Mouse (Mus musculus): ENCODE data around the gene Adprm.
"Not testable (repeated sequence)": the region's sequence is repeated elsewhere in the genome, so short reads cannot be mapped to it uniquely, and the experiment has no call there.

The Adprm gene

GRCm38 (mm10) chr11:67075036-67075435 lies 22.6 kb upstream of the Adprm start:
- no peak for DNase-seq

GRCm38 (mm10) chr11:67072615-67073130 lies 20.3 kb upstream of the Adprm start:
- no peak for DNase-seq

GRCm38 (mm10) chr11:67067741-67068140 lies 15.3 kb upstream of the Adprm start:
- no peak for DNase-seq

DNA sequence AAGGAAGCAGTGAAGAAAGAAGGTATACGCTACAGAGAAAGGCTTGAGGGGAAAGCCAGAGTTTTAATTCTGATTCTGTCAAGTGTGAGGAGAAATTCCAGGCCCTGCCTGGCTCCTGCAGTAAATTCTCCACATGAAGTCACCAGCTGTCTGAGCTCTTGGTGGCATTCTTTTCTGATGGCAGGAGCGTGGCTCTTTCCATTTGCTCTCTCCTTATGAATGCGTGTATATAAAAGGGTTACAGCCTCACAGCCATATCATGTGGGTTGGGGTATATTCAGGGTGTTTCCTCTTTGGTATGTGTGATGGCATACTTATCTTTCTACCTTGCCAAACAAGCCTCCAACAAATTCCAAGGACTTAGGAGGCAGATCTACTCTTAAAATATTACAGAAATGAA lies 10.3 kb upstream of the Adprm start:
- DNase-seq = no peak

DNA sequence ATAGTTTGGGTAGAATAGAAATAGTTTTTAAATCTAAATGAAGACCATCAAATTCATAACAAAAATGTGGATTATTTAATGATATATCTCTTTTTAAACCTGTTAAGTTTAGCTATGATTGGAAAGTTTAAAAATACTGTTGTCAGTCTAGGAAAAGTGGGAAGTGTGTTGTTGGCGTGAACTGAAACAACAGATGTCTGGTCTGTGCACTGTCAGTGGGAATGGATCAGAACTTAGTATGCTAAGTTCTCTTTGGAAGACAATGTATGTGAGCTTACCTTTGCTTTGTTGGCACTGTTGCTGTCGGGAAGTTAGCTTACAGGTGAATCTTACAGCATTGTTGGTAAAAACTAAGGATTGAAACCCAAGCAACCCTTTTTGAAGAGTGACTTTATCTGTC lies 8.9 kb upstream of the Adprm start:
- no peak for DNase-seq

DNA sequence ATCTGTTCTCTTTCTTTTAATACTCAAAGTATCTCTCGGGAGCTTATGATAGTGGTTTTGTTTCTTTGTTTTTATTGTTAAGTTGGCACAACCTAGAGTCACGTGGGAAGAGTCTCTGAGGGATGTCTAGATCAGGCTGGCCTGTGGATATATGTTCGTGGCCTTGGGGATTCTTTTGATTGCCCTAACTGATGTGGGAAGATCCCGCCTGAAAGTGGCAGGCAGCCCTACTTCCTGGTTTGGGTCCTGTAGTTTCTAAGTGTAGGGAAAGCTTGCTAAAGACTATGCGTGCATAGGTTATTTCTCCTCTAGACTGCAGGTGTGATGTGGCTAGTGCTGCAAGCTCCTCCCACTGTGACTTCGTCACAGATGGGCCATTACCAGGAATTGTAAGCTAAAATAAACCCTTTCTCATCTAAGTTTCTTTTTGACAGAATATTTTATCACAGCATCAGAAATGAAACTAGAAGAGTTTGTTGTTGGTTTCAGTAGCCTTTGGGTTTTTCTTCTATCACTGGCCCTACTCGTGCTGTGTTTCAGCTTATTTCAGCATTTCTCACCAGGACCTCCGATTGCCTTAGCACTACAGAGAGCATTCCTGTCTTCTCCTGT lies 2.5 kb upstream of the Adprm start:
- no peak for DNase-seq

DNA sequence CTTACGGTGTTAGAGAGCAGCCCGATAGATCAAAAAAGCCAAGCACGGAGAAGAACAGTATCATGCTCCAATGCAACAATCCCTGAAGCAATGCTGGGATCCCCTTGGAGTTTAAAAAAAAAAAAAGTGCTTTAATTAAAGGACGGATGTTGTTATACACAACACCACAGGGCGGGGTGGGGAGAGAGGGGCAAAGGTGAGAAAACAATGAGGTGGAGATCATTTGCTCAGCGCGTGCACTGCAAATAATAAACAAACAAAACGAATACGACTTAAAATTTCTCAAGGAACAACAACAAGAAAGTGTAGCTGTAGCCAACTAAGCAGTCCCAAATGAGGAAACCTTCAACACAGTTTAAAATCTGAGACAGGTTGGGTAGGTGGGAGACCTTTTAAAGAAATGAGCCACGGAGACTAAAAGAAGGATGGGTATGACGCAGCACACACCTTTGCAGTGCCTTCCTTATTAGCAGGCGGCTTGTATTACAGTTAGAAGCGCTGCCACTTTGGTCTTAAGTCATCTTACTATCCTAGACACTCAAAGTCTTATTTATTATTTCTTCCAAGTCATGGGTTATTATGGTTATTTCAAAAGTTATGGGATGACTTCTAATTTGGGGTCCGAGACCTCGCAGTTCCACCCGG lies 596 bp downstream of the Adprm start:
- no peak for DNase-seq

DNA sequence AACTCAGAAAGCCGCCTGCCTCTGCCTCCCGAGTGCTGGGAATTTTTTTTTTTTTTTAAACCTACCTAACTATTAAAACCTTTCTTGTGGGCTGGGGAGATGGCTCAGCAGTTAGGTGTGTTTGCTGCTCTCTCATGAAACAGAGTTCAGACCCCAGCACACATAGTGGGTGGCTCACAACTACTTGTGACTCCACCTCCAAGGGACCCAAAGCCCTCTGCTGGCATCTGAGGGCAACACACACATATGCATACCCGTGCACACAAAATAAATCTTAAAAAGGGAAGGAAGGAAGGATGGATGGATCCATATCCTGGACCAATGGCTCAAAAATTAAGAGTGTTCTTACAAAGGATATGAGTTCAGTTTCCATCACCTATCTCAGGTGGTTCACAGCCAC lies 3.1 kb downstream of the Adprm start:
- no peak for DNase-seq

GRCm38 (mm10) chr11:67048496-67048895 lies 3.9 kb downstream of the Adprm start:
- no peak for DNase-seq

GRCm38 (mm10) chr11:67047199-67047598 lies 5.2 kb downstream of the Adprm start:
- no peak for DNase-seq

- no peak for DNase-seq
Observed at GRCm38 (mm10) chr11:67044959-67045358, 7.4 kb downstream of the Adprm start.

GRCm38 (mm10) chr11:67043007-67043406 lies 9.4 kb downstream of the Adprm start:
- DNase-seq = no peak

DNA sequence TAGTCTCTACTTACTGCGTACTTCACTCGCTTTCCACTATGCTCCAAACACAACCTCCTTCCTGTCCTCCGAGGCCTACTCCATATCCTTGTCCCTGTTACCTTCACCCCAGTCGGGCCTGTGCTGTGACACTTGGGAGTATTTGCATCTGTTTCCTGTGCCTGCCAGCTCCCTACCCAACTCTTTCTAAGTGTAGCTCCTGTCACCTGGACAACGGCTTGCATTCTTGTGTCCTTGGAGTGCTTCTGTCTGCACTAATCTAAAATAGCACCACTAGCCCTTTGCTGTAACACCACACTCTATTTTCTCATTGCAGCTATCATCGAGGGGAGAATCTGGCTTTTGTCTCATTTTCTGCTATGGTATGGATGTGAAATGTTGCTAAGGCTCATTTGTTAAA lies 11.9 kb downstream of the Adprm start:
- DNase-seq = no peak

GRCm38 (mm10) chr11:67039799-67040198 lies 12.6 kb downstream of the Adprm start:
- DNase-seq = no peak

DNA sequence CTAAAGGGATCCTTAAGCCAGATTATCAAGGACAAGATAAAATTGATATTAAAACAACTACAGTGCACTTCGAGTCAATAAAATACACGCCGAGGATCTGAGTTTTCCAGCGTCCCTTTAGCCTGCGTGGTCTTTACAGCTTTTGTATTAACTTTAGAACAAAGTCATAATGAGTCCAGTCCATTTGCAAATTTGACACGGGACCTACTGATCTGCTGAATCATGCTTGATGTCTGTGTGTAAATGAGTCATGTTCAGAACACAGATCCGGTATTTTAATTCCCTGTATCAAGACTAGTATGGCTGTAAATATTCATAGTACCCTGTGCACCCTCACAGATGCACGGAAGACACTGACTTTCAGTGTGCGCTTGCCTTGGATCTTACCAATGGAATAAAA lies 15.5 kb downstream of the Adprm start:
- no peak for DNase-seq

DNA sequence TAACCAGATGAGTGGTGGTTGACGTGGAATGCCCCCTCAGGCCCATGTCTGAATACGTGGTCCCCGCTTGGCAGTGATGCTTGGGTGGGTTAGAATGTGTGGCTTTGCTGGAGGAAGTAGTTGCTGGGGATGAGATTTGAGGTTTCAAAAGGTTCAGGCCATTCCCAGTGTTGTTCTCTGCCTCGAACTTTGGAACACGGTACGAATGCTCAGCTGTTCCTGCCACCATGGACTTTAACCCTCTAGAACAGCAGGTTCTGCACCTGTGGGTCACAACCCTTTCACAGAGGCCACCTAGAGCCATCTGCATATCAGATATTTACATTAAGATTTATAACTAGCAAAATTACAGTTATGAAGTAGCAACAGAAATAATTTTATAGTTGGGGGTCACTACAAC lies 16.2 kb downstream of the Adprm start:
- no peak for DNase-seq

DNA sequence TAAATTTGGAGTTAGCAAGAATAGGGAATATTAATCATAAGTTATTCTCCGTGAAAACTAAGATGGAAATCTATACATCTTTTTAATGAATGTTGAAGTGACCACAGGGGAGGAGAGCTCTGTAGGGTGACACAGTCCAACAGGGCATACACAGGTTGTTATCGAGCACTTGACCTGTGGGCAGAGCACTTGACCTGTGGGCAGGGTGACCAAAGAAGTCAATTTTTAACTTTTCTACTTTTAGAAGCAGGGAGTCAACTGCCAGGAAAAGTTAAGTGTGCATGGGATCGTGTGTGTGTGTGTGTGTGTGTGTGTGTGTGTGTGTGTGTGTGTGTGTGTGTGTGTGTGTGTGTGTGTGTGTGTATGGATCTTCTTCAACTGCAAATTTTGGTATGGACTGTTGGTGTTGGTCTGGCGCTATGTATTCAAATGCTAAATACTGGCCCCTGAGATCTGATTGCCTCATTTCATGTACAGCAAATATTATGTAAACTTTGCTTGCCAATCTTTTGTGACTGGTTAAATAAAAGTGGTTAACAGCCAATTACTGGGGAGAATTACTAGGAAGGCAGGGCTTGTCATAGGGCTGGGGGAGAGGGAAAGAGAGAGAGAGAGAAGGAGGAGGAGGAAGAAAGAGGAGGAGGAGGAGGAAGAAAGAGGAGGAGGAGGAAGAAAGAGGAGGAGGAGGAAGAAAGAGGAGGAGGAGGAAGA lies 17.5 kb downstream of the Adprm start:
- DNase-seq = no peak

DNA sequence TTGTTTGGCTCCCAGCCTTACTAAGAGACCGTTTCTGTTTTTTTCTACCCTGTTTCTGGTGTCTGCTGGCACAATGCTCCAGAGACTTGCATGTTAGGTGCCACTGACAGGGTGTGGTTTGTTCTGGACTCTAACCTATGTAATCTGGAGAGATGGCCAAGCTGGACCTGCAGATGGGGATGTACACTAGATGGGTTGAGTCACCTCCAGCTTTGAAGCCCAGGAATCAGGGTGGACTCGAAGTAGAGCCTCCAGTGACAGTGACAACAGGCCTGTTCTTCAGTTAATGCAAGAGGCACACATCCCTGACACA lies 20.8 kb downstream of the Adprm start:
- no peak for DNase-seq

DNA sequence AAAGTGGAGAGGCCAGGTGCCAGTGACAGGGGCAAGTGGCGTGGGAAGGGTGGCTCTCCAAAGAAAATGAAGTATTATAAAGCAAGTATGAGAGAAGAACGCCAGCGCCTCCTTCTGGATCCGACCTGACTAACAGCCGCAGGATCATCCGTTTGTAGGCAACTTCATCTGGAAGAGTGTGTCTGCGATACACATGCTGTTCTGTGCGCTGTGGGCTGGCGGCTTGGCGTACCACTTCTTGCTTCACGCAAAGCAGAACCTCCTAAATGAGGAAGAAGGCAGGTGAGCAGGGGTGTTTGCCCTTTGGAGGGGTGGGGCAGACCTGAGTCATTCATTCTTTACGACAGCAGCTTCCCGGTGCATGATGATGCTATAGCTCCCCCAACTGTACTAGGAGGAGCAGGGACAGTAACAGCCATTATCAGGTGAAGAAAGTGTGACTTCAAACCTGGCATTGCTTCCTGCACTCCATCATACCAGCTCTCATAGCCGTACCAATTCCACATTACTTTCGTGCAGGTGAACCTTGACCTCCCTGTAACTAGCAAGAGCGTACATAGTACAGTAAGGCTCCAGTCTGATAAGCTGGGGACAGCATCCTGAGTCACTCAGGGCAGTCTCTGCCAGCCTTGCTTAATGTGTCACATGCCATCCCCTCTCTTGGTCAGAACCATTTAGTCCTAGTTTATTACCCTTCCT lies 21.3 kb downstream of the Adprm start:
- no peak for DNase-seq

- DNase-seq = peak; percentile 91
Observed at GRCm38 (mm10) chr11:67024867-67025477, 27.4 kb downstream of the Adprm start, which contains the start of gene Tmem220. Gene Tmem220, plus strand, starts transcription at chr11:67025154.

DNA sequence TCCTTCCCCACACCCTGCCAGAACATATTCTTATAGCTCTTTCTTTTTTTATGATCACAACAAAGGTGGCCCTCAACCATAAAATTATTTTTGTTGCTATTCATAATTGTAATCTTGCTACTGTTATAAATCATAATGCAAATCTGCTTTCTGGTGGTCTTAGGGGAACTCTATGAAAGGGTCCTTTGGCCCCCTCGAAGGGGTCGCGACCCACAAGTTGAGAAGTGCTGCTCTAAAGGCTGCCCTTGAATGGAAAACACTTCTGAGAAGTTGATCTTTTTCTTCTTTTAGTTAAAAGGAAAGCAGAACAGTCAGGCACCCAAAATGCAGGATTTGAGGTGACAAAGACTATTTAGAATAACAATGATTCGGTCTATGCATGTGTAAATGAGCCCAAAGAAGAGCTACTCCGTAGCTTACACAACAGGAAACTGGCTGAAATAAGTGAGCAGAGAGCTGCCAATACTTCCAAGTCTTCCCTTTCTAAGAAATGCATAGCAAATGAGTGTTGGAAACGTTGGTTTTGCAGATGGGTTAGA lies 28.5 kb downstream of the Adprm start:
- no peak for DNase-seq

GRCm38 (mm10) chr11:67023191-67023590 lies 29.2 kb downstream of the Adprm start:
- not testable (repeated sequence) for DNase-seq

Data from cerebellum, adult 9-11 months (tissue).